Mouse (Mus musculus) effector memory CD4-positive, alpha-beta T cell, adult 7 months (primary cell): Measurements from ENCODE around the gene Gm10662. TPM values are rescaled to one million over a fixed set of nuclear protein-coding genes. Genes with fewer than 3 reads are reported as not detected.

ENCODE experiments used
- polyA plus RNA-seq: library from polyadenylated mRNA; unstranded; fragments of 100-300 nt; shearing (Covaris generic); gene quantifications from one replicate; pipeline ENCODE4 v1.2.1, GENCODE M21; 2017

The Gm10662 gene
- 0.69 TPM for polyA plus RNA-seq

DNA sequence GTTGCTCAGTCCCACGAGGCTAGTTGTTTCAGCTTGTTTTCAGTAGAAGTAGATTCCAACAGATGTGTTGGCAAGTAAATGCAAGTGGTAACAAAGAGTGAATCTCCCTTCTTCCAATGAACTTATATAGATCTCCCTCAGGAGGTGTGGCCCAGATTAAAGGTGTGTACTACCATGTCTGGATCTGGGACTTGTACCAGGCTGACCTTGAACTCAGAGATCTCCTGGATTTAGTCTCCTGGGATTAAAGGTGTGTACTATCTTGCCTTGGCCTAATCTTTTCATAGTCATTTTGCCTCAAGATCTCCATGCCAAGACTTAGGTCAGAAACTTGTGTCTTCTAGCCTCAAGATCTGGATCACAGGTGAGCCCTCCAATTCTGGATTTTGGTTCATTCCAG is at the start of gene Gm10662:
Gene Gm10662 (minus strand): TSS at position 101 of the 400 bp plus-strand sequence.

Other genes starting within 250 kb of the Gm10662 start
- not detected for gene Gm4214, start 159.8 kb downstream of the Gm10662 start, polyA plus RNA-seq
- gene Gm4216, start 124.6 kb downstream of the Gm10662 start, polyA plus RNA-seq = not detected
- not detected for gene Vmn1r163, start 88.9 kb downstream of the Gm10662 start, polyA plus RNA-seq
- gene Gm8720, start 77.0 kb downstream of the Gm10662 start, polyA plus RNA-seq = not detected
- not detected for gene Vmn1r165, start 72.9 kb upstream of the Gm10662 start, polyA plus RNA-seq
- not detected for gene Vmn1r166, start 107.2 kb upstream of the Gm10662 start, polyA plus RNA-seq
- 0.85 TPM for gene Gm6902, start 134.4 kb upstream of the Gm10662 start, polyA plus RNA-seq
- 0.35 TPM for gene Nlrp4e, start 156.7 kb upstream of the Gm10662 start, polyA plus RNA-seq
- not detected for gene Nlrp5, start 241.4 kb upstream of the Gm10662 start, polyA plus RNA-seq